Mouse (Mus musculus): ENCODE data around the gene Diexf. TPM values are rescaled to one million over a fixed set of nuclear protein-coding genes. Genes with fewer than 3 reads are reported as not detected.

The Diexf gene
- 8.6 and 9.6 TPM in 2 replicates for polyA plus RNA-seq (2014; fragmentation: Nextera tagmentation; extraction: Ambion mirVana)

DNA sequence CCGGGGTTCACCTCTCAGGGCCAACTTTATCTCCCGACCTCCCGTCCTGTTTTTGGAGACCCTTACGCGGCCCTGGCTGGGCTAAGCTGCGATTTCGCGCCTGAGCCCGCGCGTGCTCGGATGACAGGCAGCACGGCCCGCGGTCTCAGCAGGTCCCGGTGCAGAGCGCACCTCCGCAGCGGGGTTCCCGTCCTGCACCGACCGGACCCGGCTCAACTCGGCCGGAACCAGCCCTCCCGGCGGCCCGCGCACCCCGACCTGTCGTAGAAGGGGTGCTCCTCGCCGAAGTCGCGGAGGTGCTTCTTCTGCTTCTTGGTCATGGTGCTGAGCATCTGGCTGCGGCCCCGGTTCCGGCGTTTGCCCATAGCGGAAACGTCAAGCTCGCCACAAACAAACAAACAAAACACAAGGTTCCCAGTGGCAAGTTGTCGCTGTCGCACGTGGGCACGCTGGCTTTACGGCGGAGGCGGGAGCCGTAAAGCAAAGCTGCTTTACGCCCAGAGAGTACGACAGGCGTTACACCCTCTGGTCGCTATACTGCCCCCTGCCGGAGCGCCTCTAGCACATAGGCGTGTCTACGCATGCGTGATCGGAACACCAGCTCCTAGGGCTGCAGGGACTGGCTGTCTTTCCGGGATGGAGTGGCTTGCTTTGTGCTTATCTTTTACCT lies at the start of gene Diexf:
TSS of gene Diexf (minus strand) at position 487 of the 670 bp plus-strand sequence.
- WGBS: under 1% methylated on average over 55 of the region's 61 CpGs
- Histone ChIP-seq H3K4me1 (ENCODE audit: control insufficient read depth, insufficient read depth, low read length) (peaks cover 5% of the 10 kb centered on the region; the same call in 1 of the 2 replicates), H3K9ac (ENCODE audit: low read depth, low read length) (peak within 1 kb of the TSS; percentile 87), H3K9me3 (ENCODE audit: control insufficient read depth, low read length) (no peaks in the 10 kb centered on the region), H3K36me3 (ENCODE audit: control insufficient read depth, insufficient read depth, low read length) (peaks cover 22% of the 10 kb centered on the region), H3K4me3 (ENCODE audit: low read depth, low read length) (peak within 1 kb of the TSS; percentile 100), H3K4me2 (ENCODE audit: low read depth, low read length) (peak within 1 kb of the TSS; percentile 67), H3K27ac (replicated peaks; ENCODE audit: low read depth, low read length) (no peak within 1 kb of the TSS), H3K27me3 (replicated peaks; ENCODE audit: control insufficient read depth, insufficient read depth, low read length) (no peaks in the 10 kb centered on the region)
- peak; percentile 99 for DNase-seq (ENCODE audit: low spot score)
- ATAC-seq (ENCODE audit: low read depth): peak; percentile 95

DNA sequence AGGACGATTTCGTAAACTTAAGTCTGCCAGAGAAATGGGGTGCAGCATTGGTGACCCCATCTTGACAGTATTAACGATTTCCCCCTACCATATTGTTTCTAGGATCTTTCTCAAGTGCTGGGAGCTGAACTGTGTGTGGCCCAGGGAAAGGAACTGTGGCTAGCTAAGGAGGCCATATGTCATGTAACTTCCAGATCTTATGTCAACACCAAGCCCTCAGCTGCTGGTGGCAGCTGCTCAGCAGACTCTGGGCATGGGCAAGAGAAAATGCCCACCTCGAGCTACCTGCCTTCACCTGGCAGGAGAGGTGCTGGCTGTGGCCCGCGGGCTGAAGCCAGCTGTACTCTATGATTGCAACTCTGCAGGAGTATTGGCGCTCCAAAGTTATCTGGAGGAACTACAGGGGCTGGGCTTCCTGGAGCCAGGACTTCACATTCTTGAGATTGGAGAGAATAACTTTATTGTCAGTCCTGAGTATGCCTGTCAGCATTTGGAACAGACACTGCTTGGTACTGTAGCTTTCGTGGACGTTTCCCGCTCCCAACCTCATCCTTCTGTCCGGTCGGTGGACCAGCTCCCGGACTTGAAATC lies 44.2 kb upstream of the Diexf start:
- peak overlapping the region; percentile 83; the same call in 1 of the 2 replicates for H3K27ac ChIP-seq (replicated peaks; ENCODE audit: low read depth, low read length)
- H3K9me3 ChIP-seq (ENCODE audit: control insufficient read depth, low read length): no peaks in the 10 kb centered on the region
- H3K4me3 ChIP-seq (ENCODE audit: low read depth, low read length): peak overlapping the region; percentile 61
- ATAC-seq (ENCODE audit: low read depth): no peak
- H3K36me3 ChIP-seq (ENCODE audit: control insufficient read depth, insufficient read depth, low read length): no peaks in the 10 kb centered on the region
- WGBS: 88% methylated on average over 13 of the region's 13 CpGs
- H3K27me3 ChIP-seq (replicated peaks; ENCODE audit: control insufficient read depth, insufficient read depth, low read length): no peaks in the 10 kb centered on the region
- peak overlapping the region; percentile 77 for H3K9ac ChIP-seq (ENCODE audit: low read depth, low read length)
- peak overlapping the region; percentile 70 for H3K4me2 ChIP-seq (ENCODE audit: low read depth, low read length)
- H3K4me1 ChIP-seq (ENCODE audit: control insufficient read depth, insufficient read depth, low read length): peaks cover 20% of the 10 kb centered on the region
- no peak for DNase-seq (ENCODE audit: low spot score)

DNA sequence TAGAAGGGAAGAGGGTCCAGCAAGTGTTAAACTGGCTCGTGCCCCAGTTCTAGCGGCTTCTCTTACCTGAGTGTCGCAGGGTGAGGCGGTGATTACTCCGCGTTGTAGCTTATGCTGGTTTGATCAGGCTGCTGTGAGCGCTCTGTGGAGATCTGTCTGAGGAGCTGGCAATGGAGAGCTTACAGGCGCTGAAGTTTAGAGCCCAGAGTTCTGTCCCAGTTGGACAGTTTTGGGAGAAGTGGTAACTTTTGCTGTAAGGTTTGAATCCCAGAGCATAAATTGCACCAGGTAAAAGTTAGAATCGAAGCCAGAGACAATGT lies 43.7 kb upstream of the Diexf start:
- 21% methylated on average over 9 of the region's 9 CpGs for WGBS

DNA sequence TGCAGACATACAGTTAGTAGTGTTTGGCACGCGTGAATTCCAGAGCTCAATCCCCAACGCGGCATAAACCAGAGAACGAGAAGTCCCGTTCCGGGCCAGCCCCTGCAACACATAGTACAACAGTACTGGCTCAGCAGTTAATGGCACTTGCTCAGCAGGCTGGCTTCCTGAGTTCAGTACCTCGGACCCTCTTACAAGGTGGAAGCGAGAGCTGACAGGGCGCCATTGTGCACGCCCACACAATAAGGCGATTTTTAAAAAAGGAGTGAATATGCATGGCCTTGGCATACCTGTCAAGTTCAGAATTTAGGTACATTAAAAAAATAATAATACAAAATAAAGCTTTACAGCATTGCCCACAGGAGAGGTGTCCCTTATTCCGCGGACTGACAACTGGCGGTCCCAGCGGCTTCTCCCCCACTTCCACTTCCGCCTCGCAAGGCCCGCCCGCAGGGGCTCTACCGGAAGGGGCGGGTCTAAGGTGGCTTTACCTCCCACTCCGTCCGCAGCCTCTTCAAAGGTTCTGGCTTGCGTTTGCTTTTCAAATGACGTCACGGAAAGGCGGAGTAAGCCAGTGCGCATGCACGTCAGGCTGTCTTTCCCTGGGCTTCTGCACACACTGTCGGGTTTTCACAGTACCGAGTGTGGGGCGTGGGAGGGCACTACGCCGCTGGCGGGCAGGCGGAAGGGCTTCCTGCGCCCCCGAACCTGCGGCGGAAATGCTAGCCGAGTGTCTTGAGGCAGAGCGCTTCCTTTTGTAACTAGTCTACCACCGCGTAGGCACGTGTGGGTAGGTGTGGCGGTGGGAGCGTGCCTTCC lies 43.1 kb upstream of the Diexf start:
- H3K27ac ChIP-seq (replicated peaks; ENCODE audit: low read depth, low read length): peak overlapping the region; percentile 83
- no peaks in the 10 kb centered on the region for H3K27me3 ChIP-seq (replicated peaks; ENCODE audit: control insufficient read depth, insufficient read depth, low read length)
- peak overlapping the region; percentile 61 for H3K4me3 ChIP-seq (ENCODE audit: low read depth, low read length)
- peaks cover 20% of the 10 kb centered on the region for H3K4me1 ChIP-seq (ENCODE audit: control insufficient read depth, insufficient read depth, low read length)
- H3K9me3 ChIP-seq (ENCODE audit: control insufficient read depth, low read length): no peaks in the 10 kb centered on the region
- H3K36me3 ChIP-seq (ENCODE audit: control insufficient read depth, insufficient read depth, low read length): no peaks in the 10 kb centered on the region; the same call in 1 of the 2 replicates
- peak overlapping the region; percentile 70 for H3K4me2 ChIP-seq (ENCODE audit: low read depth, low read length)
- peak; percentile 99 for DNase-seq (ENCODE audit: low spot score)
- peak overlapping the region; percentile 77 for H3K9ac ChIP-seq (ENCODE audit: low read depth, low read length)
- WGBS: under 1% methylated on average over 48 of the region's 48 CpGs
- ATAC-seq (ENCODE audit: low read depth): peak; percentile 98

More for the DNA sequence above, 43.7 kb upstream of the Diexf start:
- Histone ChIP-seq H3K27ac (replicated peaks; ENCODE audit: low read depth, low read length) (peak overlapping the region; percentile 83), H3K27me3 (replicated peaks; ENCODE audit: control insufficient read depth, insufficient read depth, low read length) (no peaks in the 10 kb centered on the region), H3K4me3 (ENCODE audit: low read depth, low read length) (peak overlapping the region; percentile 61), H3K4me1 (ENCODE audit: control insufficient read depth, insufficient read depth, low read length) (peaks cover 20% of the 10 kb centered on the region), H3K4me2 (ENCODE audit: low read depth, low read length) (peak overlapping the region; percentile 70), H3K9ac (ENCODE audit: low read depth, low read length) (peak overlapping the region; percentile 77), H3K36me3 (ENCODE audit: control insufficient read depth, insufficient read depth, low read length) (no peaks in the 10 kb centered on the region; the same call in 1 of the 2 replicates), H3K9me3 (ENCODE audit: control insufficient read depth, low read length) (no peaks in the 10 kb centered on the region)
- ATAC-seq (ENCODE audit: low read depth) (no peak), DNase-seq (ENCODE audit: low spot score) (no peak)

DNA sequence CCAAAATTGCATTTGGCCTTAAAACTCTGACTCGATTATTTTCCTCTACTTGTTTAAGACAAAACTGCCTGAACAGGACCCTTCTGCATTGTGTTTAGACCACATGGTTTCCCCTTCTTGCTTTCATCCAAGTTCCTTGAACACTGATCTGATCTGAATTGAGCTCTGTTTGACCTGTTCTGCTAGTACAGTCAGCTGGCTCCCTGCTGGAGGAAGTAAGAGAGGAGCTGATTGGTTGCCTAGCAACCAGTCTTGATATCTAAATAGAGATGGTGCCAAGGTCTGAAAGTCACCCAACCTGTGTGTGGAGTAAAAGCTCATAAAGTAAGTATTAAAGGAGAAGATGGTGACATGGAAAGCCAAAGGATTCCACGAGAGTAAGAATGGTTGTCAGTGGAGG lies 39.8 kb upstream of the Diexf start:
- H3K4me1 ChIP-seq (ENCODE audit: control insufficient read depth, insufficient read depth, low read length): peaks cover 15% of the 10 kb centered on the region
- ATAC-seq (ENCODE audit: low read depth): no peak
- no peak overlapping the region for H3K4me3 ChIP-seq (ENCODE audit: low read depth, low read length)
- H3K4me2 ChIP-seq (ENCODE audit: low read depth, low read length): no peak overlapping the region
- H3K27me3 ChIP-seq (replicated peaks; ENCODE audit: control insufficient read depth, insufficient read depth, low read length): no peaks in the 10 kb centered on the region
- no peaks in the 10 kb centered on the region for H3K9me3 ChIP-seq (ENCODE audit: control insufficient read depth, low read length)
- DNase-seq (ENCODE audit: low spot score): peak; percentile 87
- WGBS: 68% methylated on average over 2 of the region's 2 CpGs
- no peak overlapping the region for H3K27ac ChIP-seq (replicated peaks; ENCODE audit: low read depth, low read length)
- H3K36me3 ChIP-seq (ENCODE audit: control insufficient read depth, insufficient read depth, low read length): no peaks in the 10 kb centered on the region; the same call in 1 of the 2 replicates
- no peak overlapping the region for H3K9ac ChIP-seq (ENCODE audit: low read depth, low read length)

DNA sequence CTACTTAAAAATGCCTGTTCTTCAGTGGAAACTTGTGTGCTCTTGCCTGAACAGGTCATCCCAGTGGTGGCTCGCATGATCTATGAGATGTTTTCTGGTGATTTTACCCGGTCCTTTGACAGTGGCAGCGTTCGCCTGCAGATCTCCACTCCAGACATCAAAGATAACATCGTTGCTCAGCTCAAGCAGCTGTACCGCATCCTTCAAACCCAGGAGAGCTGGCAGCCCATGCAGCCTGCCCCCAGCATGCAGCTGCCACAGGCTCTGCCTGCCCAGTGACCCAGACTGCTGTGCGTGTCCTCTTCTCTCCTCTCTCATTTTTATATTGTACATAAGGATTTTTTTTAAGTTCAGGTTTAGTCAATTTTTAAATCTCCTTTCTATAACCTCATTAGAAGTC lies 39.2 kb upstream of the Diexf start:
- Histone ChIP-seq H3K9ac (ENCODE audit: low read depth, low read length) (no peak overlapping the region), H3K4me3 (ENCODE audit: low read depth, low read length) (no peak overlapping the region), H3K27ac (replicated peaks; ENCODE audit: low read depth, low read length) (no peak overlapping the region), H3K4me2 (ENCODE audit: low read depth, low read length) (no peak overlapping the region), H3K9me3 (ENCODE audit: control insufficient read depth, low read length) (no peaks in the 10 kb centered on the region), H3K36me3 (ENCODE audit: control insufficient read depth, insufficient read depth, low read length) (no peaks in the 10 kb centered on the region; the same call in 1 of the 2 replicates), H3K27me3 (replicated peaks; ENCODE audit: control insufficient read depth, insufficient read depth, low read length) (no peaks in the 10 kb centered on the region), H3K4me1 (ENCODE audit: control insufficient read depth, insufficient read depth, low read length) (peaks cover 9% of the 10 kb centered on the region)
- WGBS: 72% methylated on average over 7 of the region's 7 CpGs
- no peak for DNase-seq (ENCODE audit: low spot score)
- no peak for ATAC-seq (ENCODE audit: low read depth)

DNA sequence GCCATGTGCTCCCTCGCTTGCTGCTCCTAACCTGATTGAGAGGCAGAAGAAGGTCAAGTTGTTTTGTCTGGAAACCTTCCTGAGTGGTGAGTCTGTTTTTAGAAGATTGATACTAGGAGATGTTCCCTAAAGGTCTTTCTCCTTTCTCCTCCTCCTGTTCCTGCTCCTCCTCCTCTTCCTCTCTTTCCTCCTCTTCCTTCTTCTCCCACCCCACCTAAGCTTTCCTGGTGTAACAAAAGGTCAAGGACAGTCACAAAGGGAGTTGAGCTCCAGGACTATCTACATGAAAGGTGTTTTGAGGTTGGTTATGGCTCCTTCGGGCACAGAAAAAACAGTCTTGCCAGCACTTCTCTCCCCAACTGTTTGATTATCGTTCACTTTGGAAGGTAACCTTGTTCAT lies 37.7 kb upstream of the Diexf start, which contains the start of gene A130010J15Rik:
TSS of gene A130010J15Rik (plus strand) at position 301 of the 400 bp plus-strand sequence.
- DNase-seq (ENCODE audit: low spot score): no peak
- ATAC-seq (ENCODE audit: low read depth): no peak
- Histone ChIP-seq H3K4me1 (ENCODE audit: control insufficient read depth, insufficient read depth, low read length) (peaks cover 6% of the 10 kb centered on the region), H3K27ac (replicated peaks; ENCODE audit: low read depth, low read length) (no peak within 1 kb of the TSS), H3K4me3 (ENCODE audit: low read depth, low read length) (no peak within 1 kb of the TSS), H3K27me3 (replicated peaks; ENCODE audit: control insufficient read depth, insufficient read depth, low read length) (no peaks in the 10 kb centered on the region), H3K9ac (ENCODE audit: low read depth, low read length) (no peak within 1 kb of the TSS), H3K4me2 (ENCODE audit: low read depth, low read length) (no peak within 1 kb of the TSS), H3K9me3 (ENCODE audit: control insufficient read depth, low read length) (no peaks in the 10 kb centered on the region), H3K36me3 (ENCODE audit: control insufficient read depth, insufficient read depth, low read length) (no peaks in the 10 kb centered on the region; the same call in 1 of the 2 replicates)
- WGBS: 96% methylated on average over 3 of the region's 3 CpGs

DNA sequence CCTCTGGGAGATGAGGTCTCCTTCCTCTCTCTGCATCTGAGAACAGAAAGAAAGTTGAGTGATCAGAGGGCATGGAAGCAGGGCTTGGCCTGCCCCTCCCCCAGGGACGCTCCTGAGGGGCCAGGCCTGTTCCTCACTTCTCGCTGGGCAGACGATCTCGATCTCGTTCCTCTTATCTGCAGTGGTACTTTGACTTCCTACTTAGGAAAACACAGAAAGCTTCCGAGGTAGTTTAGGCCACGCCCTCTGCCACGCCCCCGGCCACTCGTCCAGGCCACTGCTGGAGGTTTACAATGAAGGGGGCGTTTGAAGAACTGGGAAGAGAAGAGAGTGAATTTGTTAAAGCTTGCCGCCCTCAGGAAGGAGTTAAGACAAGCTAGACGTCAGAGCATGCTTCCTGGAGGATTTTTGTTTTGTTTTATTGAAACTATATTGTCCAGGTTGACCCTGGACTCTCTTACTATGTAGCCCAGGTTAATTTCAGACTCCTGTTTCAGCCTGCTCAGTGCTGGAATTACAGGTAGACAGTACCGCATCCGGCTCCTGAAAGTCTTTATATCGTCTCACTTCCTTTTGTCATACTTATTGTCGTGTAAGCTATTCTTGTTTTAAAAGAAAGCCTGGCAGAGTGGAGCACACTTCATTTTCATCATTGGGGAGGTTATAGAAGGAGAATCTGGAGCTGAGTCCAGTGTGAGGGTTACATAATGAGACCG lies 30.4 kb upstream of the Diexf start:
- H3K9me3 ChIP-seq (ENCODE audit: control insufficient read depth, low read length): no peaks in the 10 kb centered on the region
- DNase-seq (ENCODE audit: low spot score) (peak; percentile 57), ATAC-seq (ENCODE audit: low read depth) (no peak)
- H3K9ac ChIP-seq (ENCODE audit: low read depth, low read length): 0 out of 2 replicates have a peak overlapping the region, but pooled peaks have one; percentile 42
- H3K27ac ChIP-seq (replicated peaks; ENCODE audit: low read depth, low read length): no peak overlapping the region
- no peaks in the 10 kb centered on the region for H3K36me3 ChIP-seq (ENCODE audit: control insufficient read depth, insufficient read depth, low read length)
- peaks cover 24% of the 10 kb centered on the region for H3K4me1 ChIP-seq (ENCODE audit: control insufficient read depth, insufficient read depth, low read length)
- no peaks in the 10 kb centered on the region for H3K27me3 ChIP-seq (replicated peaks; ENCODE audit: control insufficient read depth, insufficient read depth, low read length)
- WGBS: 16% methylated on average over 18 of the region's 18 CpGs
- peak overlapping the region; percentile 16; the same call in 1 of the 2 replicates for H3K4me3 ChIP-seq (ENCODE audit: low read depth, low read length)
- H3K4me2 ChIP-seq (ENCODE audit: low read depth, low read length): peak overlapping the region; percentile 48
